Comparison of ENCODE assay signal across 8 mouse cellular contexts in genomic region chr9:56223429-56224051, GRCm38 (mm10). TPM values are rescaled to one million over a fixed set of nuclear protein-coding genes. Genes with fewer than 3 reads are reported as not detected.
DNase-seq lines count a peak whose midpoint lies in the region; ATAC-seq and TF ChIP-seq lines count a peak whose summit lies in the region.
"Not testable (repeated sequence)": the region's sequence is repeated elsewhere in the genome, so short reads cannot be mapped to it uniquely, and the experiment has no call there.

No protein-coding gene starts in this region.

- H3K9me3 ChIP-seq in limb, embryonic 11.5 days (ENCODE audit: control insufficient read depth, low read length); midbrain, embryonic 10.5 days (replicated peaks): not testable (repeated sequence)

- H3K9ac ChIP-seq in limb, embryonic 11.5 days (ENCODE audit: low read length), result not testable (repeated sequence)

- TF ChIP-seq POLR2A in cerebellum, adult 2 months (IDR thresholded peaks at IDR 0.05; ENCODE audit: borderline replicate concordance, insufficient read depth, low read length), result not testable (repeated sequence)

- intact Hi-C loops in heart, postnatal 25 days (cut with DNase I), result not testable (repeated sequence)

- peak; percentile 86 for ATAC-seq in frontal cortex, adult (ENCODE audit: low TSS enrichment)
- peak; percentile 100 for ATAC-seq in limb, embryonic 11.5 days (ENCODE audit: insufficient number of reproducible peaks, low FRiP score, low TSS enrichment, low read depth)

- H3K36me3 ChIP-seq in limb, embryonic 11.5 days (ENCODE audit: control insufficient read depth, insufficient read depth, low read length); midbrain, embryonic 10.5 days: not testable (repeated sequence)

- not testable (repeated sequence) for H3K27ac ChIP-seq in cerebellum, adult 2 months (ENCODE audit: insufficient read depth, low read length); limb, embryonic 11.5 days (replicated peaks; ENCODE audit: low read depth, low read length); midbrain, embryonic 10.5 days (replicated peaks)

- not testable (repeated sequence) for H3K4me2 ChIP-seq in limb, embryonic 11.5 days (ENCODE audit: low read depth, severe bottlenecking)

- peak; percentile 72 to 81 for DNase-seq in cerebellum, adult 2 months
- DNase-seq in heart, postnatal 25 days (ENCODE audit: low spot score), result peak; percentile 63
- peak; percentile 56 for DNase-seq in kidney, postnatal 10 days
- DNase-seq in limb, embryonic 11.5 days (ENCODE audit: low spot score); midbrain, embryonic 10.5 days (ENCODE audit: low spot score): not testable (repeated sequence)
- peak; percentile 75 to 83 for DNase-seq in right cerebral cortex, postnatal 36 days (ENCODE audit: low spot score in 2 of 2)
- peak; percentile 85 to 88 for DNase-seq in urinary bladder, postnatal 36 days (ENCODE audit: low spot score in 2 of 2)

- not testable (repeated sequence) for TF ChIP-seq CTCF in cerebellum, adult 2 months (IDR thresholded peaks at IDR 0.05; ENCODE audit: borderline replicate concordance, insufficient read depth, low read depth, low read length)

- 20% methylated on average over 45 of the region's 45 CpGs for WGBS in cerebellum, adult 2 months
- WGBS in limb, embryonic 11.5 days, result 25% methylated on average over 31 of the region's 45 CpGs
- 18% methylated on average over 45 of the region's 45 CpGs for WGBS in midbrain, embryonic 10.5 days

- H3K4me3 ChIP-seq in cerebellum, adult 2 months (replicated peaks; ENCODE audit: insufficient read depth, low read depth, low read length), result peak overlapping the region; percentile 0
- H3K4me3 ChIP-seq in limb, embryonic 11.5 days (ENCODE audit: low read depth, low read length), result not testable (repeated sequence)
- H3K4me3 ChIP-seq in midbrain, embryonic 10.5 days, result peak overlapping the region; percentile 35

- H3K4me1 ChIP-seq in cerebellum, adult 2 months (ENCODE audit: control insufficient read depth, insufficient read depth, low read length); limb, embryonic 11.5 days (ENCODE audit: control insufficient read depth, insufficient read depth, low read length); midbrain, embryonic 10.5 days: not testable (repeated sequence)

- H3K27me3 ChIP-seq in cerebellum, adult 2 months (ENCODE audit: control insufficient read depth, insufficient read depth, low read length); limb, embryonic 11.5 days (ENCODE audit: control insufficient read depth, insufficient read depth, low read length): not testable (repeated sequence)
- H3K27me3 ChIP-seq in midbrain, embryonic 10.5 days (ENCODE audit: low read depth, poor library complexity, severe bottlenecking), result peaks cover 27% of the 10 kb centered on the region

RNA-seq across cellular contexts. Expression of gene Tspan3, which starts 58.3 kb away (rescaled TPM):
- polyA plus RNA-seq in cerebellum, adult 2 months (2012; rRNA removed), result 515 and 542 TPM in 2 replicates
- 100 to 1,000 TPM; 184 to 203 TPM for total RNA-seq in heart, postnatal 25 days (2021)
- polyA plus RNA-seq in limb, embryonic 11.5 days (2014; fragmentation: Nextera tagmentation; extraction: Ambion mirVana), result 418 and 432 TPM in 2 replicates
- polyA plus RNA-seq in midbrain, embryonic 10.5 days (2016; fragmentation: Nextera tagmentation; extraction: Ambion mirVana), result 570 and 611 TPM in 2 replicates
